Mouse (Mus musculus) thymus, postnatal 36 days (tissue): ENCODE data around the gene Npas3.
"Not testable (repeated sequence)": the region's sequence is repeated elsewhere in the genome, so short reads cannot be mapped to it uniquely, and the experiment has no call there.

Experiments used
- DNase-seq, 2 experiments: peaks; one replicate each; pipeline ENCODE4 v3.0.0; 2022; ENCODE audit warnings: mixed read lengths in 2 of 2

The Npas3 gene

GRCm38 (mm10) chr12:53248101-53248727, at the start of gene Npas3:
Gene Npas3 (plus strand): TSS chr12:53248677.
- DNase-seq, result peak in 1 of 2 experiments; percentile 3

GRCm38 (mm10) chr12:53217141-53217540, 31.3 kb upstream of the Npas3 start:
- no peak for DNase-seq

- no peak for DNase-seq
Observed at GRCm38 (mm10) chr12:53222742-53223141, 25.7 kb upstream of the Npas3 start.

GRCm38 (mm10) chr12:53227356-53227755, 21.1 kb upstream of the Npas3 start:
- no peak for DNase-seq

- no peak for DNase-seq
Observed at GRCm38 (mm10) chr12:53229419-53229818, 19.1 kb upstream of the Npas3 start.

- DNase-seq, result no peak
Observed at GRCm38 (mm10) chr12:53246181-53246580, 2.3 kb upstream of the Npas3 start.

- DNase-seq, result no peak
Observed at GRCm38 (mm10) chr12:53246581-53247490, 1.6 kb upstream of the Npas3 start.

- no peak for DNase-seq
Observed at GRCm38 (mm10) chr12:53247491-53248035, 914 bp upstream of the Npas3 start.

- no peak for DNase-seq
Observed at GRCm38 (mm10) chr12:53248796-53249195, 319 bp downstream of the Npas3 start.

- no peak for DNase-seq
Observed at GRCm38 (mm10) chr12:53251701-53252181, 3.3 kb downstream of the Npas3 start.

GRCm38 (mm10) chr12:53252213-53252571, 3.7 kb downstream of the Npas3 start:
- no peak for DNase-seq

GRCm38 (mm10) chr12:53252572-53253422, 4.3 kb downstream of the Npas3 start:
- DNase-seq, result peak in 1 of 2 experiments; percentile 3

- DNase-seq, result no peak
Observed at GRCm38 (mm10) chr12:53253461-53254159, 5.1 kb downstream of the Npas3 start.

- DNase-seq, result no peak
Observed at GRCm38 (mm10) chr12:53254160-53254480, 5.6 kb downstream of the Npas3 start.

- DNase-seq, result not testable (repeated sequence)
Observed at GRCm38 (mm10) chr12:53274502-53274901, 26.0 kb downstream of the Npas3 start.

GRCm38 (mm10) chr12:53277393-53277792, 28.9 kb downstream of the Npas3 start:
- DNase-seq, result no peak

- no peak for DNase-seq
Observed at GRCm38 (mm10) chr12:53290341-53290740, 41.9 kb downstream of the Npas3 start.

- DNase-seq, result no peak
Observed at GRCm38 (mm10) chr12:53290846-53291245, 42.4 kb downstream of the Npas3 start.

GRCm38 (mm10) chr12:53292010-53292409, 43.5 kb downstream of the Npas3 start:
- DNase-seq, result no peak

GRCm38 (mm10) chr12:53292508-53293300, 44.2 kb downstream of the Npas3 start:
- no peak for DNase-seq

- no peak for DNase-seq
Observed at GRCm38 (mm10) chr12:53294011-53294410, 45.5 kb downstream of the Npas3 start.
